Mouse (Mus musculus): Measurements from ENCODE around the gene Tmem238l.
A peak's percentile ranks its signal among the peaks of the same experiment; 100 is the strongest.

Tmem238l gene

DNA sequence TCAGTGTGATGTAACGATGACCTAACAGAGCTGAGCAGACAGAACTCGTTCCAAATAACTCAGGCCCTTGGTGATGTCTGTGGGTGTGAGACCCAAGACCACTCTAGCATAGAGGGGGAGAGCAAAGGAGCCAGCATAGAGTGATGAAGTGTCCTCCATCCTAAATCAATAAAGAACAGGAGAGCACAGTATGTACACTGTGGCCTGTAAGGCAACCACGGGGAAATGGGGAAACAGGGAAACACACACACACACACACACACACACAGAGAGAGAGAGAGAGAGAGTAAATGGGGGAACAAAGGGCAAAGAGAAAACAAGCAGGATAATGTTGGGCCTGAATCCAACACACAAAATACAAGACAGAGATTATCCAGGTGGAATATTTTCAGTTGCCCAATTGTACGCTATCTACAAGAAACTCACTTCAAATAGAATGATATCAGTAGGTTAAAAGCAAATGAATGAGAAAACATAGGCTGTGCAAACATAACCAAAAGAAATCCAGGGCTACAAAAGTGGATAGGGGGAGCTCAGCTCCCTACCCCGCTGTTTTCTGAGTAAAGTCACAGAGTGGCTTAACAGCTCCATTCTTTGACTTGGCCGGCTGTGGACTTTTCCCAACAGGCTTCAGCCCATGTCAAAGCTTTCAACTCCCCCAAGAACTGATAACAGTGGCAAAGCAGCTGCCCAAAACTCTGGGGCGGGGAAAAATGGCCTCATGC is 19.3 kb downstream of the Tmem238l start:
- no peak for DNase-seq (ENCODE audit: low read depth, low spot score)

GRCm38 (mm10) chr11:66981336-66982115 is 25.1 kb downstream of the Tmem238l start:
- no peak for DNase-seq (ENCODE audit: low read depth, low spot score)

DNA sequence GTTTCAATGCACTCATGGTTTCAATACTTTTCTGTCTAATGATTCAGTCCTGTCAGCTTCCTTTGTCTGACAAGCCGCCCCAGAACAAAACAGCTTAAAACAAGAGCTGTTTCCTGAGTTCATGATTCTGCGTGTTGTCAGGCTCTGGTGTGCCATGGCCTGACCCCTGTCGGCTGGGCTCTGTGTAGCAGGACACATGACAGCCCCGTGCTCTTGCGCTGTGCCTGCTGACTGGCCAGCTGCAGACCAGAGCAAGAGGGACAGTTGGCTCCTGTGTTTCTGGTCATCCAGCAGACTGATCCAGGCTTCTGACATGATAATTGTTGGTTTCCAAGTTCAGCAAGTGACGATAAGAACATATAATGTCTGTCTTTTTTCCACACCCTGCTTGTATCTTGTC is 26.4 kb downstream of the Tmem238l start:
- DNase-seq (ENCODE audit: low read depth, low spot score) = no peak

- no peak for DNase-seq (ENCODE audit: low read depth, low spot score)
Observed at GRCm38 (mm10) chr11:66983422-66984164, 27.2 kb downstream of the Tmem238l start.

- DNase-seq (ENCODE audit: low read depth, low spot score) = peak; percentile 41
Observed at GRCm38 (mm10) chr11:66984165-66985135, 28.0 kb downstream of the Tmem238l start.

DNA sequence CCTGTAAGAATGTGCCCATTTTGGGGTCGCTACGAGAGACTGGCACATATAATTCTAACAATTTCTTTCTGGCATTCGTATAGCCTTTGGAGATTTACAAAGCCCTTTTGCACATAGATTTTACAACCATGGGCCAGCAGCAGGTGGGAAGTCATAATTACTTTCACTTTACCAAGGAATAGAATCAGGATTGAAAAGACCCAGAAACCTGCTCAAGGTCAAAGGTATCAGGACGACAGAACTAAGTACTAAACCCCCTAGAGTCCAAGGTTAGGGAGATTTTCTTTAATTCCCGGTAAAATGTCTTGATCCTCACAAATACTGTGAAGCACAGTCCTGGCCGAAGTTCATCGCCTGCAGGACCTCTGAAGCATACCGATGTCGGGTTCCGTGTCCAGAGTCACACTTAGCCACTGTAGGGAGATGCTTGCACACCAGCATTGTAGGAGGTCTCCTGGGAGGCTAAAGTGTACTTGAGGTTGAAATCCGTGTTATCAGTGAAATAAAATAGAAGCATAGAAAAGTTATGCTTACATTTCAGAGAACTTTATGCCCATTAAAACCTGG is 28.8 kb downstream of the Tmem238l start:
- DNase-seq (ENCODE audit: low read depth, low spot score) = no peak

DNA sequence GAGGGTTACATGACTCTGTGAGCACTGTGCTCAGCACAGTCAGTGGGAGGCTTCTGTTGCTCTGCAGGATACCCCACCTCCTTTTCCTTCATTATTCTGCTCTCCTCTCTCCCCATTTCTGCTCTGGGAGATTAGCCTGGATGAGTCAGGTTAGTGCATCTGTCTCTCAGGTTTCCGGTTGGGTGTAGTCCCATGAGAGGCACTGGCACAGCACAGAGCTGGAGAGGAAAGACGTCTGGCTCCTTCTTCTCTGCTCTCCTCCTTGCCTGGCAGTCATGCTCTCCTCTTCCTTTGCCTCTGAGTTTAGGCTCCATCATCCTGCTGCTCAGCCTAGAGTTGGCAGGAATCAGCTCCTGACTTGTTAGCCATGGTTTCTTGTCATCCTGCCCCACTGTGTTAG is 35.7 kb downstream of the Tmem238l start:
- no peak for DNase-seq (ENCODE audit: low read depth, low spot score)

- no peak for DNase-seq (ENCODE audit: low read depth, low spot score)
Observed at GRCm38 (mm10) chr11:66993674-66994073, 37.2 kb downstream of the Tmem238l start.

- DNase-seq (ENCODE audit: low read depth, low spot score) = no peak
Observed at GRCm38 (mm10) chr11:66996446-66996845, 40.0 kb downstream of the Tmem238l start.

DNA sequence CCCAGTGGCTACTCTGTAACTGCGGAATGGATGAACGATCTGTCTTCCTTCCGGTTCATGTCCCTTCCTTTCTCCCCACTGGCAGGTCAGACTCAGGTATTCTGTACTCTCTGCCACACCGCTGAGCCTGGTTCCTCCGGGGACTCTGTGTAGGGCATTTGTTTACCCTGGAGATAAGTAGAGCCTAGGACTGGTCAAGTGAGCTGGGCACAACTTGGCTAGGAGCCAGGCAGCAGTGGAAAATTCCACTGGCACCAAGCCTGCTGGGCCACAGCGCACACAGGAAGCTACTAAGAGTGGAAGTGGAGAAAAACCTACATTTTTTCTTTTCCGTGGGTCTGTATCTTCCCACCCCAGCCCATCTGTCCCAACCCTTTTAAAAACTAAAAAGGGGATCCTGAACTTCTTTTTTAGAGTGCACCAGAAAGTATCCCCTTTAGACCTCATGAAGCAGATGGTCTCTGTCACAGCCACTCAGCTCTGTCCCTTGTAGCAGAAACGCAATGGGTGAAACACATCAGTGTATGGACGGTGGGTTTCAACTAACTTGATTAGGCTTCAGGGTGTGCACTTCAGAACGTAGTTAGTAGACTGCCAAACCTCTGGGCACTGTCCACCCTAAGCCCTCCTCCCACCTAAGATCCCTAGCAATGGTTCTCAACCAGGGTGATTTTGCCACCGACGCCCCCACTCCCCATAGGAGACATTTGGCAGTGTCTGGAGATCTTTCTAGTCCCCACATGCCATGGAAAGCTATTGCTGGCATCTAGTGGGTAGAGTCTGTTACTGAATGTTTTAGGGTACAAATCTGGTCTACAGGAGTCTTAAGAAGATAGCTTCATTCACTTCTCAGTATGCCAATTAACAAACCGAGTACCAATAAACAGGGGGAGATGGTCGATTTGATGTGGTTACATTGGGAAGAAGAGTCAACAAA is 42.3 kb downstream of the Tmem238l start:
- DNase-seq (ENCODE audit: low read depth, low spot score) = no peak

DNA sequence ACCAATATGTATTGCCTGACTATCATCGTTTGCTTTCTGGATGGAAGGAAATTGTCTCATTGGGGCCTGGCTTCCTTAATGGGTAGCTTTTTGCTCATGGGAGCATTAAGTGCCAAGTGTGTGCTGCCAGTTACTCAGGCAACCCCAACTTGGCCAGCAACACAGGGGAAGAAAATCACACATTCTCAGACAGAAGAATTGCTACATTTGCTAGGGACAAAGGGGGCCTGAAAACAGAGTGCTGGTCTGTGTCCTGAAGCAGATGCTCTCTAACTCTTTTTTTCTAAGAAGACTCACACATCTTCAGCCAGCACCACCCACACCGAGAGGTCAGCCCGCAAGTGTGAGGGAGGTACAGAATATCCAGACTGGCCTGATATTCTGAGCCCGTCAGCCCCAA is 44.2 kb downstream of the Tmem238l start:
- no peak for DNase-seq (ENCODE audit: low read depth, low spot score)

DNA sequence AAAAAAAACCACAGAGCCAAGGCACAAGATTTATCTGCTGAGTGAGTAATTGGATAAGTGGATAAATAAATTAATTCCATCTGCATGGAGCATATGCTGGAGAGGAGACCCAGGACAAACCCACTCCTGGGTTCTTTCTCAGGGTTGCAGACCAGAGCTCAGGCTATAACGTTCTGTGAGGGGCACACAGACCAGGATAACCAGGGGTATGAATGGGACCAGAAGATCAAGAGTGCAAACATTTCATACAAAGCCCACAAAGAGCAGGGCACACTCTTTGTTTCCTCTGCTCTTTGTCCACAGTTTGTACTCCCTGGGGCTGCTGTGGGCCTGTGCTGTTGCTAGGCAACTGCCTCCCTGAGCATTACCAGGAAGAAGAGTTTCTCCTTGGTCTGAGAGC is 45.3 kb downstream of the Tmem238l start:
- no peak for DNase-seq (ENCODE audit: low read depth, low spot score)

- no peak for DNase-seq (ENCODE audit: low read depth, low spot score)
Observed at GRCm38 (mm10) chr11:67002911-67003310, 46.5 kb downstream of the Tmem238l start.

DNA sequence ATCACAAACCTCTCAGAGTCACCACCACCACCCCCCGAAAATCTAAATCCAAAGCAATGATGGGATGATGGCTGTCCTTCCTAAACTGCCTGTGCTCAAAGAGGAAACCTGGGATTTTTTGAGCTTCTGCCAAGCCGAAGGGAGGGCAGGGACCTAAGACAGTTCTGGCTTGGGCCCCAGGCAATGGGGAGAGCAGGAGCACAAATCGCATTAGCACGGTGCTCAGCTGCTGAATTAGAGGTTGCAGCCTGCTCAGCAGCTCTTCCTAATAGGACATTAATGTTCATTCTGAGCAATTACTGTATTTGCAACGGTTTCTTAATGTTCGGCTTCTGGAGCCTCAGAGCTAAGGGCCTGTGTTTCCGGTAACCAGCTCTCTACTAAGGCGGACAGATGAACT is 51.5 kb downstream of the Tmem238l start:
- no peak for DNase-seq (ENCODE audit: low read depth, low spot score)

- DNase-seq (ENCODE audit: low read depth, low spot score) = no peak
Observed at GRCm38 (mm10) chr11:67008528-67008927, 52.1 kb downstream of the Tmem238l start.

GRCm38 (mm10) chr11:67010430-67010829 is 54.0 kb downstream of the Tmem238l start:
- no peak for DNase-seq (ENCODE audit: low read depth, low spot score)

GRCm38 (mm10) chr11:67011635-67012034 is 55.2 kb downstream of the Tmem238l start:
- DNase-seq (ENCODE audit: low read depth, low spot score) = no peak

Data from retina, adult 2 months (tissue).